Mouse (Mus musculus) lung, adult 2 months (tissue): ENCODE data around the gene Urah.

Experiments used
- CTCF ChIP-seq: fragments of 200-500 bp; IDR thresholded peaks from 2 replicates; pipeline ENCODE4 v1.5.1; 2011; ENCODE audit warnings: mild to moderate bottlenecking, low read length, control low read depth; ENCODE audit not compliant: insufficient read depth
- POLR2A ChIP-seq: fragments of 200-500 bp; IDR thresholded peaks from 2 replicates; pipeline ENCODE4 v1.6.1; 2011; ENCODE audit warnings: low read depth, mild to moderate bottlenecking, control low read depth, low read length, borderline replicate concordance; ENCODE audit errors: extremely low read depth

- TF ChIP-seq CTCF (no peak), POLR2A (no peak)
Measured at GRCm38 (mm10) chr7:140853386-140853785, 18.6 kb downstream of the Urah start.
